Mouse (Mus musculus): ENCODE results near the gene Napa. TPM values are rescaled to one million over a fixed set of nuclear protein-coding genes. Genes with fewer than 3 reads are reported as not detected.

The Napa gene
- polyA plus RNA-seq, 1 experiment from 2014 or later = 216 TPM

DNA sequence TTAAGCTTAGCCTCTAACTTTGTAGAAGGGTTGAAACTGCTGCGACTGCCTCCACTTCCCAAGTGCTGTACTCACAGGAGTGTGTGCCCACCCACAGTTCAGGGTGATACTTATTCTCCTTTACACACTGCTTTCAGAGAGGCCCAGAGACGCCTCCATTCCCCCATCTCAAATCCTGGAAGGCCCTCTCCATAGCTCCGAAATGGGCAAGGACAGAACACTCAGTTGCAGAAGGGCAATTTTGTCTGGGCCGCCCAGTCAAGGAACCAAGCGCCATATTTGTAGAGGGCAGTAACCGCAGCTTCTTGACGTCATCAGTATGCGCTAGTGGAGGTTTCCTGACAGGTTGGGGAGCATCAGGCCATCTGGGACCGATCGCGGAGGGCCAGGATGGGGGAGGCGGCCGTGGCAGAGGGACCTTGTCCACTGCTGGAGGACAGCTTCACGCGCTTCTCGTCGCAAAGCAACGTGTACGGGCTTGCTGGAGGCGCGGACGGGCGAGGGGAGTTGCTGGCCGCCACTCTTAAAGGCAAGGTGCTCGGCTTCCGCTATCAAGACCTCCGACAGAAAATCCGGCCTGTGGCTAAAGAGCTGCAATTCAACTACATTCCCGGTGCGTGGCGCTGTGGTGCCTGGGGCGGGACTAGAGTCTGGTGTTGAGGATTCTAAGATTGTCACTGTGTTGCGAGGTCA lies 21.5 kb downstream of the Napa start, which contains the start of gene Kptn:
TSS of gene Kptn (plus strand) at position 327 of the 693 bp plus-strand sequence.
- peak; percentile 73 for ATAC-seq (ENCODE audit: insufficient number of reproducible peaks, insufficient read depth, low FRiP score, low TSS enrichment, low read depth)
- Histone ChIP-seq H3K4me3 (peak within 1 kb of the TSS; percentile 76), H3K36me3 (peaks cover 50% of the 10 kb centered on the region), H3K4me1 (peaks cover 7% of the 10 kb centered on the region), H3K27ac (peak within 1 kb of the TSS; percentile 87), H3K9ac (peak within 1 kb of the TSS; percentile 81), H3K27me3 (no peaks in the 10 kb centered on the region), H3K9me3 (no peaks in the 10 kb centered on the region), H3K4me2 (peak within 1 kb of the TSS; percentile 67)
- WGBS = under 1% methylated on average over 33 of the region's 33 CpGs

GRCm38 (mm10) chr7:16120262-16120600 lies 22.0 kb downstream of the Napa start:
- H3K9me3 ChIP-seq = no peaks in the 10 kb centered on the region
- peak; percentile 30; the same call in 1 of the 2 replicates for ATAC-seq (ENCODE audit: insufficient number of reproducible peaks, insufficient read depth, low FRiP score, low TSS enrichment, low read depth)

DNA sequence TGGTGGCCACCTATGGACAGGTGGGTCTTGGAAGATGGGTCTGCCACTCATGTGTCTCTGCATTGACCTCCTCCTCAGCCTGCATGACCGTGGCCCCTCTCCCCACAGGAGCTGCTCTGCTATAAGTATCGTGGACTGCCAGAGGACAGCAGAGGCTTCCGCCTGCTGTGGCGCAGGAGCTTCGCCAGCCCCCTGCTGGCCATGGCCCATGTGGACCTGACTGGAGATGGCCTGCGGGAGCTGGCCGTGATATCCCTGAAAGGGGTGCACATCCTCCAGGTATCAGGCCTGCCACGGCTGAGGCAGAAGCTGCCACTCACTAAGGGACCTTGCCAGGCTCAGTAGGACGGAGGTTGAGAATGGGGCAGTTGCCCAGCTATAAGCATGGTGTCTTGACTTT lies 27.6 kb downstream of the Napa start:
- H3K9me3 ChIP-seq = no peaks in the 10 kb centered on the region
- peaks cover 13% of the 10 kb centered on the region for H3K4me1 ChIP-seq
- peaks cover 46% of the 10 kb centered on the region for H3K36me3 ChIP-seq
- no peak overlapping the region for H3K4me2 ChIP-seq
- H3K4me3 ChIP-seq = no peak overlapping the region
- ATAC-seq (ENCODE audit: insufficient number of reproducible peaks, insufficient read depth, low FRiP score, low TSS enrichment, low read depth) = no peak
- no peaks in the 10 kb centered on the region for H3K27me3 ChIP-seq
- H3K27ac ChIP-seq = no peak overlapping the region
- H3K9ac ChIP-seq = no peak overlapping the region
- 84% methylated on average over 9 of the region's 9 CpGs for WGBS

More at GRCm38 (mm10) chr7:16120262-16120600, 22.0 kb downstream of the Napa start:
- Histone ChIP-seq H3K9ac (peak overlapping the region; percentile 81), H3K27ac (peak overlapping the region; percentile 87), H3K4me2 (peak overlapping the region; percentile 67), H3K27me3 (no peaks in the 10 kb centered on the region), H3K4me3 (peak overlapping the region; percentile 76), H3K36me3 (peaks cover 50% of the 10 kb centered on the region), H3K4me1 (peaks cover 7% of the 10 kb centered on the region)
- WGBS = 49% methylated on average over 9 of the region's 9 CpGs

- no peak overlapping the region for H3K4me2 ChIP-seq
- no peak for ATAC-seq (ENCODE audit: insufficient number of reproducible peaks, insufficient read depth, low FRiP score, low TSS enrichment, low read depth)
These were observed 30.1 kb downstream of the Napa start for GRCm38 (mm10) chr7:16128344-16128743.

GRCm38 (mm10) chr7:16128899-16129298 lies 30.6 kb downstream of the Napa start:
- H3K27me3 ChIP-seq = peaks cover 5% of the 10 kb centered on the region; the same call in 1 of the 2 replicates
- H3K36me3 ChIP-seq = peaks cover 38% of the 10 kb centered on the region
- no peak overlapping the region; the same call in 1 of the 2 replicates for H3K4me3 ChIP-seq
- no peaks in the 10 kb centered on the region for H3K9me3 ChIP-seq
- H3K9ac ChIP-seq = no peak overlapping the region
- peak overlapping the region; percentile 80 for H3K4me2 ChIP-seq
- 0 out of 2 replicates have a peak overlapping the region, but pooled peaks have one; percentile 90 for H3K27ac ChIP-seq
- 66% methylated on average over 5 of the region's 5 CpGs for WGBS
- ATAC-seq (ENCODE audit: insufficient number of reproducible peaks, insufficient read depth, low FRiP score, low TSS enrichment, low read depth) = no peak
- peaks cover 31% of the 10 kb centered on the region for H3K4me1 ChIP-seq

More at GRCm38 (mm10) chr7:16128344-16128743, 30.1 kb downstream of the Napa start:
- H3K4me1 ChIP-seq = peaks cover 31% of the 10 kb centered on the region
- H3K27me3 ChIP-seq = peaks cover 5% of the 10 kb centered on the region; the same call in 1 of the 2 replicates
- no peak overlapping the region for H3K4me3 ChIP-seq
- 84% methylated on average over 6 of the region's 6 CpGs for WGBS
- no peak overlapping the region for H3K27ac ChIP-seq
- H3K9me3 ChIP-seq = no peaks in the 10 kb centered on the region
- H3K9ac ChIP-seq = no peak overlapping the region
- peaks cover 41% of the 10 kb centered on the region for H3K36me3 ChIP-seq

DNA sequence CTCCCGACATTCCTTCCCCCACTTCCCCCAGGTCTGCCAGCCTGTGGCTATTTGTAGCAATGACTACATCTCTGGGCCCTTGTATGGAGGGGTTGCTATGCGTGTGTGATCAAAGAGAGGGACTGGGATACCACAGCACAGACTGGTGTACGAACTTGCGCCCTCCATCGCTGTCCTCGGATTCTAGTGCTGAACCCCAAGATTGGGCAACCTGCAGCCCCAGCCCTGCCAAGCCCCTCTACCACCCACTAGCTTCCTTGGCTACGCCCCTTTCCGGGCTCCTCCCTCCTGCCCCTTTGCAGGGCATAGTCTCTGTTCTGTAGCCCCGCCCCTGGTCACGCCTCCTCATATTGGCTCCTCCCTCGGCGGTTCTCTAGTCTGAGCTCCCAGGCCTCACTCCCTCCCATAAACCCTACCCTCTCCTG lies 31.2 kb downstream of the Napa start, which contains the start of gene Slc8a2:
TSS of gene Slc8a2 (plus strand) at position 406 of the 425 bp plus-strand sequence.
- peak within 1 kb of the TSS; percentile 90 for H3K27ac ChIP-seq
- H3K4me3 ChIP-seq = peak within 1 kb of the TSS; percentile 60
- peak within 1 kb of the TSS; percentile 80 for H3K4me2 ChIP-seq
- ATAC-seq (ENCODE audit: insufficient number of reproducible peaks, insufficient read depth, low FRiP score, low TSS enrichment, low read depth) = peak; percentile 81
- peaks cover 31% of the 10 kb centered on the region for H3K4me1 ChIP-seq
- peaks cover 5% of the 10 kb centered on the region; the same call in 1 of the 2 replicates for H3K27me3 ChIP-seq
- H3K9ac ChIP-seq = peak within 1 kb of the TSS; percentile 78
- under 1% methylated on average over 12 of the region's 12 CpGs for WGBS
- H3K36me3 ChIP-seq = peaks cover 38% of the 10 kb centered on the region
- H3K9me3 ChIP-seq = no peaks in the 10 kb centered on the region

DNA sequence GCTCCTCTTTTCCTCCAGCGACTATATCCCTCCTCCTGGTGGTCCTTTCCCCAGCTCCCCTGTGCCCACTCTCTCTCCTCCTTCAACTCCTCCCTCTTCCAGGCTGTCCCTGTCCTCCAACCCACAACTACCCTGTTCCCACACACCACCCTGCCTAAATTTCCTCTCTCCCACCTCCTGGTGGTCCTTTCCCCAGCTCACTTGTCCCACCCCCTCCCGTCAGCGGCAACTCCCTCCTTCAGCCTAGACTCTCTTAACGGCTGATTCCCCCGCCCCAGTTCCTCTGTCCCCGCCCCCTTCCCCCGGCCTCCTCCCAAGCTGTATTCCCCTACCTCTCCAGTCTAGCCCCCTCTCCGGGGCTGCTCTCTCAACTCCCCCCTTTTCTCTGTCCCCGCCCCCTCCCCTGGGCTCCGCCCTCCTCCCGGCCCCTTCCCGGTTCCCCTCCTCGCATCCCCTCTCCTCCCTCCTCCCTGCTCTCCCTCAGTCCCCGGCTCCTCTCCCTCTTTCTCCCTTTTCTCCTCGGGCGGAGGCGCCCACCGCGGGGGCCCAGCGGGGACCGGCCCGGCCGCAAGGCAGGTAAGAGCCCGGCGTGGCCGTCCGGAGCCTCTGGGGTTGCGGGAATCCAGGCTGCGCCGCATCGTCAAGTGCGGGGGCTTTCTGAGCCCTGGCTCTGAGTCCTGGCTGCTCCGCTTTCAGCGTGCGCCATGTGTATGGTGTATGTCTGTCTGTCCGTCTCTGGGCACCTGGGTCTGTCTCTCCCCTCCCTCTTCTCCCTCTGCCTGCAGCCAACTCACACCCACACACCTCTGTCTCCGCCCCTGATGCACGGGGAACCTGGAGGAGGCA lies 31.8 kb downstream of the Napa start:
- H3K36me3 ChIP-seq = peaks cover 37% of the 10 kb centered on the region
- H3K4me2 ChIP-seq = peak overlapping the region; percentile 80
- H3K27me3 ChIP-seq = peaks cover 5% of the 10 kb centered on the region; the same call in 1 of the 2 replicates
- WGBS = under 1% methylated on average over 37 of the region's 38 CpGs
- peak overlapping the region; percentile 78 for H3K9ac ChIP-seq
- peak overlapping the region; percentile 60 for H3K4me3 ChIP-seq
- peak overlapping the region; percentile 90 for H3K27ac ChIP-seq
- ATAC-seq (ENCODE audit: insufficient number of reproducible peaks, insufficient read depth, low FRiP score, low TSS enrichment, low read depth) = peak; percentile 78
- peaks cover 31% of the 10 kb centered on the region for H3K4me1 ChIP-seq
- H3K9me3 ChIP-seq = no peaks in the 10 kb centered on the region

GRCm38 (mm10) chr7:16130956-16131634 lies 32.8 kb downstream of the Napa start:
- H3K36me3 ChIP-seq = peaks cover 26% of the 10 kb centered on the region
- H3K4me3 ChIP-seq = peak overlapping the region; percentile 60
- H3K4me2 ChIP-seq = peak overlapping the region; percentile 80
- peaks cover 5% of the 10 kb centered on the region; the same call in 1 of the 2 replicates for H3K27me3 ChIP-seq
- H3K27ac ChIP-seq = no peak overlapping the region
- peak overlapping the region; percentile 78 for H3K9ac ChIP-seq
- no peaks in the 10 kb centered on the region for H3K9me3 ChIP-seq
- H3K4me1 ChIP-seq = peaks cover 31% of the 10 kb centered on the region
- 36% methylated on average over 13 of the region's 13 CpGs for WGBS
- ATAC-seq (ENCODE audit: insufficient number of reproducible peaks, insufficient read depth, low FRiP score, low TSS enrichment, low read depth) = no peak

- 8% methylated on average over 7 of the region's 7 CpGs for WGBS
- H3K4me1 ChIP-seq = peaks cover 31% of the 10 kb centered on the region
- H3K4me2 ChIP-seq = peak overlapping the region; percentile 80
- H3K4me3 ChIP-seq = no peak overlapping the region
- no peak overlapping the region for H3K27ac ChIP-seq
- no peak overlapping the region for H3K9ac ChIP-seq
- no peak for ATAC-seq (ENCODE audit: insufficient number of reproducible peaks, insufficient read depth, low FRiP score, low TSS enrichment, low read depth)
- H3K36me3 ChIP-seq = peaks cover 19% of the 10 kb centered on the region; the same call in 1 of the 2 replicates
- H3K27me3 ChIP-seq = peaks cover 5% of the 10 kb centered on the region; the same call in 1 of the 2 replicates
- H3K9me3 ChIP-seq = no peaks in the 10 kb centered on the region
These were observed 33.9 kb downstream of the Napa start for GRCm38 (mm10) chr7:16132161-16132581.

- H3K27ac ChIP-seq = no peak overlapping the region
- peaks cover 31% of the 10 kb centered on the region for H3K4me1 ChIP-seq
- H3K4me3 ChIP-seq = no peak overlapping the region
- peaks cover 5% of the 10 kb centered on the region; the same call in 1 of the 2 replicates for H3K27me3 ChIP-seq
- no peaks in the 10 kb centered on the region for H3K9me3 ChIP-seq
- H3K36me3 ChIP-seq = peaks cover 12% of the 10 kb centered on the region; the same call in 1 of the 2 replicates
- H3K4me2 ChIP-seq = no peak overlapping the region
- H3K9ac ChIP-seq = no peak overlapping the region
- WGBS = 69% methylated on average over 3 of the region's 3 CpGs
- no peak for ATAC-seq (ENCODE audit: insufficient number of reproducible peaks, insufficient read depth, low FRiP score, low TSS enrichment, low read depth)
These were observed 34.7 kb downstream of the Napa start for GRCm38 (mm10) chr7:16132926-16133325.

DNA sequence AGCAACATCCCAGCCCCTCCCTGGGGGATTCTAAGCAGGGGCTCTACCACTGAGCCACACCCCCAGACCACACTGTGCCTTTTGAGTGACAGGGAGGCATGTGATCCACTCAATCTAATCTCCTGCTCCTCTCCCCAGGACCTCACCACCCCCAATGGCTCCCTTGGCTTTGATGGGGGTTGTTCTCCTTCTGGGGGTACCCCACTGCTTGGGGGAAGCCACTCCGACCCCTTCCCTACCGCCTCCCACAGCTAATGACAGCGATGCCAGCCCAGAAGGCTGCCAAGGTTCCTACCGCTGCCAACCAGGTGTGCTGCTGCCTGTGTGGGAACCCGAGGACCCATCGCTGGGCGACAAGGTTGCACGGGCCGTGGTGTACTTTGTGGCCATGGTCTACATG lies 35.4 kb downstream of the Napa start:
- peaks cover 12% of the 10 kb centered on the region; the same call in 1 of the 2 replicates for H3K36me3 ChIP-seq
- H3K27ac ChIP-seq = no peak overlapping the region
- H3K4me1 ChIP-seq = peaks cover 31% of the 10 kb centered on the region
- ATAC-seq (ENCODE audit: insufficient number of reproducible peaks, insufficient read depth, low FRiP score, low TSS enrichment, low read depth) = no peak
- WGBS = 90% methylated on average over 9 of the region's 9 CpGs
- peaks cover 5% of the 10 kb centered on the region; the same call in 1 of the 2 replicates for H3K27me3 ChIP-seq
- H3K9ac ChIP-seq = no peak overlapping the region
- H3K4me2 ChIP-seq = no peak overlapping the region
- no peaks in the 10 kb centered on the region for H3K9me3 ChIP-seq
- H3K4me3 ChIP-seq = no peak overlapping the region

Data from embryonic facial prominence, embryonic 13.5 days (tissue).